In genomic region chr1:155062057-155062456, GRCm38 (mm10) we compare ENCODE assay signal across 30 mouse cellular contexts. TPM values are rescaled to one million over a fixed set of nuclear protein-coding genes. Genes with fewer than 3 reads are reported as not detected.
DNase-seq lines count a peak whose midpoint lies in the region; ATAC-seq lines count a peak whose summit lies in the region.
"Had no signal": no experiment of that assay in that cellular context is flagged by ENCODE, and none has a peak within 500 bp of the region (broad histone marks: within the 10 kb centered on the region; RNA-seq: fewer than 3 reads in every experiment).

No protein-coding gene starts in this region.

- WGBS in hindbrain, embryonic 13.5 days = 93% methylated on average over 7 of the region's 7 CpGs
- WGBS in hindbrain, embryonic 16.5 days = 86% methylated on average over 7 of the region's 7 CpGs

- no peak overlapping the region for H3K4me3 ChIP-seq in hindbrain, embryonic 13.5 days
- no peak overlapping the region for H3K4me3 ChIP-seq in hindbrain, embryonic 16.5 days (ENCODE audit: low read length)
- H3K4me3 ChIP-seq: forebrain, embryonic 13.5 days; heart, embryonic 13.5 days; left cerebral cortex, adult 2 months; limb, embryonic 12.5 days; liver, embryonic 15.5 days; midbrain, embryonic 13.5 days had no signal

- ATAC-seq in hindbrain, embryonic 13.5 days (ENCODE audit: low FRiP score) = no peak
- ATAC-seq in hindbrain, embryonic 16.5 days = no peak
- peak; percentile 60 for ATAC-seq in granulocyte monocyte progenitor cell, adult 5-6 weeks (replicated peaks; ENCODE audit: poor library complexity, severe bottlenecking)
- ATAC-seq: inflammation-experienced regulatory T-cells, adult 6 months; midbrain, embryonic 13.5 days; Patski had no signal

- peak; percentile 72 to 77 for DNase-seq in spleen, postnatal 36 days (ENCODE audit: low spot score in 2 of 2)
- DNase-seq in spleen, postnatal 4 days (ENCODE audit: low spot score in 2 of 2) = no peak
- DNase-seq in splenic B cell, adult 2 months (ENCODE audit: low read depth, low spot score) = peak; percentile 76
- no peak for DNase-seq in cerebellum, adult 11-12 months
- no peak for DNase-seq in cerebellum, postnatal 14 days
- DNase-seq: adrenal gland, postnatal 14 days; cerebellum, adult 18-20 months; cerebellum, postnatal 10 days; gastrocnemius, postnatal 14 days; heart, postnatal 10 days; kidney, adult 11 months; kidney, postnatal 14 days; lung, embryonic 14.5 days; lung, postnatal 36 days; right cerebral cortex, postnatal 4 days; thymus, adult 2 months; thymus, postnatal 4 days had no signal

- no peaks in the 10 kb centered on the region for H3K9me3 ChIP-seq in hindbrain, embryonic 13.5 days
- no peaks in the 10 kb centered on the region for H3K9me3 ChIP-seq in hindbrain, embryonic 16.5 days (ENCODE audit: control insufficient read depth, low read length)
- H3K9me3 ChIP-seq: forebrain, embryonic 13.5 days; G1E; heart, embryonic 13.5 days; limb, embryonic 12.5 days; liver, embryonic 15.5 days; midbrain, embryonic 13.5 days had no signal

- H3K27me3 ChIP-seq in hindbrain, embryonic 13.5 days = 0 out of 2 replicates have a peak, but pooled peaks cover under 1% of the 10 kb centered on the region
- no peaks in the 10 kb centered on the region for H3K27me3 ChIP-seq in hindbrain, embryonic 16.5 days (replicated peaks; ENCODE audit: control insufficient read depth, insufficient read depth, low read length)
- H3K27me3 ChIP-seq in splenic B cell, adult 2 months (ENCODE audit: control insufficient read depth, insufficient read depth, low read length, poor library complexity, severe bottlenecking) = no peaks in the 10 kb centered on the region
- H3K27me3 ChIP-seq: forebrain, embryonic 13.5 days; heart, embryonic 13.5 days; liver, embryonic 15.5 days; Patski had no signal

- H3K9ac ChIP-seq in hindbrain, embryonic 13.5 days = no peak overlapping the region
- no peak overlapping the region for H3K9ac ChIP-seq in hindbrain, embryonic 16.5 days (ENCODE audit: low read depth, low read length)
- H3K9ac ChIP-seq: forebrain, embryonic 13.5 days; limb, embryonic 12.5 days; liver, embryonic 15.5 days; lung, embryonic 14.5 days; midbrain, embryonic 13.5 days had no signal

- peaks cover 56% of the 10 kb centered on the region for H3K4me1 ChIP-seq in hindbrain, embryonic 13.5 days (replicated peaks)
- peaks cover 17% of the 10 kb centered on the region; the same call in 1 of the 2 replicates for H3K4me1 ChIP-seq in hindbrain, embryonic 16.5 days (ENCODE audit: control insufficient read depth, insufficient read depth, low read depth, low read length)

- no peak overlapping the region for H3K4me2 ChIP-seq in hindbrain, embryonic 13.5 days
- no peak overlapping the region for H3K4me2 ChIP-seq in hindbrain, embryonic 16.5 days (ENCODE audit: low read length)
- H3K4me2 ChIP-seq: forebrain, embryonic 13.5 days; heart, embryonic 13.5 days; limb, embryonic 12.5 days; liver, embryonic 15.5 days; lung, embryonic 14.5 days; midbrain, embryonic 13.5 days had no signal

- H3K27ac ChIP-seq in hindbrain, embryonic 13.5 days = peak overlapping the region; percentile 66; the same call in 1 of the 2 replicates
- no peak overlapping the region for H3K27ac ChIP-seq in hindbrain, embryonic 16.5 days (ENCODE audit: low read depth, low read length)
- H3K27ac ChIP-seq: forebrain, embryonic 13.5 days; heart, embryonic 13.5 days; left cerebral cortex, adult 2 months; limb, embryonic 12.5 days; liver, embryonic 15.5 days; midbrain, embryonic 13.5 days; stomach, postnatal 0 days had no signal

- H3K36me3 ChIP-seq in hindbrain, embryonic 13.5 days = no peaks in the 10 kb centered on the region
- no peaks in the 10 kb centered on the region for H3K36me3 ChIP-seq in hindbrain, embryonic 16.5 days (ENCODE audit: control insufficient read depth, insufficient read depth, low read length)
- no peaks in the 10 kb centered on the region for H3K36me3 ChIP-seq in splenic B cell, adult 2 months (ENCODE audit: control insufficient read depth, insufficient read depth, low read length, poor library complexity, severe bottlenecking)
- H3K36me3 ChIP-seq: G1E; heart, embryonic 13.5 days; limb, embryonic 12.5 days; liver, embryonic 15.5 days; midbrain, embryonic 13.5 days had no signal

RNA-seq across cellular contexts. Expression of gene Ier5, which starts 37.4 kb away (rescaled TPM):
- polyA plus RNA-seq in hindbrain, embryonic 13.5 days (2015; fragmentation: Nextera tagmentation; extraction: Ambion mirVana) = 5.5 and 8.8 TPM in 2 replicates
- 4.5 and 5.5 TPM in 2 replicates for polyA plus RNA-seq in hindbrain, embryonic 16.5 days (2015; fragmentation: Nextera tagmentation; extraction: Ambion mirVana)
- total RNA-seq in granulocyte monocyte progenitor cell, adult 5-6 weeks (2014; fragmentation: Nextera tagmentation) = 0.32 and 2.9 TPM in 2 replicates
- total RNA-seq in granulocyte monocyte progenitor cell, adult 5-6 weeks (2017) = 3.2 and 4.4 TPM in 2 replicates

Comparison
In these comparisons a context has a peak if more than half of its experiments do, and no peak if none do; other contexts are left out.
1. DNase-seq: peak in spleen, postnatal 36 days (2 of 2) and splenic B cell, adult 2 months (single experiment); none in spleen, postnatal 4 days (0 of 2), cerebellum, adult 11-12 months (single experiment) and cerebellum, postnatal 14 days (0 of 2).